Mouse (Mus musculus) olfactory bulb, adult 2 months (tissue): Measurements from ENCODE around the gene Knl1.

Source experiments
- CTCF ChIP-seq: fragments of 200-500 bp; IDR thresholded peaks from 2 replicates; pipeline ENCODE4 v1.5.1; 2012; ENCODE audit warnings: low read depth, mild to moderate bottlenecking, low read length, moderate library complexity; ENCODE audit not compliant: insufficient read depth
- POLR2A ChIP-seq: fragments of 200-500 bp; IDR thresholded peaks from 2 replicates; pipeline ENCODE4 v1.6.1; 2012; ENCODE audit warnings: mild to moderate bottlenecking, low read depth, low read length, moderate library complexity; ENCODE audit not compliant: insufficient read depth

DNA sequence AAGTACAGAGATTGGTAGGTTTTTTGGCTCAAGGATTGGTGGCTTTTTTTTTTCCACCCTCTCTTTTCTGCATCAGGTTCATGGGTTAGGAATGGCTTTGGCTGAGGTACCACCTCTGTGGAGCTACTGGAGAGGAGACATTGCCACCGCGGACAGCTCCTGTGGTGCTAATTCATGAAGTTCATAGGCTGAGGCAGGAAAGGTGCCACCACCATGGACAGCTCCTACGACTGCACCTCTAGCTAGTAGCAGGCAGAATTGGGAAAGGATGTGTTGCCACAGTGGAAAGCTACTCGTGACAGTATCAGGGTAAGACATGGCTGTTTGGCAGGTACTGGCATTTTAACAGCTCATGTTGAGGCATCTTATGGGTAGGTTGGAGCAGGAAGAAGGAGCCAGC is 61.6 kb downstream of the Knl1 start:
- no peak for TF ChIP-seq POLR2A
- no peak for TF ChIP-seq CTCF
